Mouse (Mus musculus): Measurements from ENCODE around the gene Ppp1cb. TPM values are rescaled to one million over a fixed set of nuclear protein-coding genes. Genes with fewer than 3 reads are reported as not detected.
"Not testable (repeated sequence)": the region's sequence is repeated elsewhere in the genome, so short reads cannot be mapped to it uniquely, and the experiment has no call there.

Gene Ppp1cb
- polyA plus RNA-seq, 1 experiment: not detected

GRCm38 (mm10) chr5:32416881-32417280 is 41.8 kb upstream of the Ppp1cb start:
- TF ChIP-seq CTCF (IDR thresholded peaks at IDR 0.05; ENCODE audit: insufficient read depth, low read depth, low read length) (no peak), POLR2A (IDR thresholded peaks at IDR 0.05; ENCODE audit: insufficient read depth, low read depth, low read length) (no peak)
- no peak overlapping the region for H3K27ac ChIP-seq (ENCODE audit: insufficient read depth, low read depth, low read length)
- 52% methylated on average over 4 of the region's 4 CpGs for WGBS

GRCm38 (mm10) chr5:32422081-32422589 is 36.5 kb upstream of the Ppp1cb start:
- Histone ChIP-seq H3K4me1 (ENCODE audit: control insufficient read depth, insufficient read depth, low read length) (peaks cover 9% of the 10 kb centered on the region), H3K4me3 (ENCODE audit: insufficient read depth, low read depth, low read length) (no peak overlapping the region), H3K27ac (ENCODE audit: insufficient read depth, low read depth, low read length) (no peak overlapping the region)
- WGBS: 59% methylated on average over 15 of the region's 15 CpGs
- TF ChIP-seq CTCF (IDR thresholded peaks at IDR 0.05; ENCODE audit: insufficient read depth, low read depth, low read length): no peak
- no peak for TF ChIP-seq POLR2A (IDR thresholded peaks at IDR 0.05; ENCODE audit: insufficient read depth, low read depth, low read length)

More at GRCm38 (mm10) chr5:32416881-32417280, 41.8 kb upstream of the Ppp1cb start:
- Histone ChIP-seq H3K4me3 (ENCODE audit: insufficient read depth, low read depth, low read length) (no peak overlapping the region), H3K4me1 (ENCODE audit: control insufficient read depth, insufficient read depth, low read length) (peaks cover 7% of the 10 kb centered on the region)

GRCm38 (mm10) chr5:32423339-32424046 is 35.1 kb upstream of the Ppp1cb start:
- WGBS: 76% methylated on average over 11 of the region's 11 CpGs
- TF ChIP-seq POLR2A (IDR thresholded peaks at IDR 0.05; ENCODE audit: insufficient read depth, low read depth, low read length) (no peak), CTCF (IDR thresholded peaks at IDR 0.05; ENCODE audit: insufficient read depth, low read depth, low read length) (no peak)
- Histone ChIP-seq H3K4me3 (ENCODE audit: insufficient read depth, low read depth, low read length) (no peak overlapping the region), H3K27ac (ENCODE audit: insufficient read depth, low read depth, low read length) (no peak overlapping the region), H3K4me1 (ENCODE audit: control insufficient read depth, insufficient read depth, low read length) (peaks cover 9% of the 10 kb centered on the region)

GRCm38 (mm10) chr5:32424464-32424863 is 34.2 kb upstream of the Ppp1cb start:
- WGBS: 90% methylated on average over 8 of the region's 8 CpGs
- peaks cover 9% of the 10 kb centered on the region for H3K4me1 ChIP-seq (ENCODE audit: control insufficient read depth, insufficient read depth, low read length)
- no peak overlapping the region for H3K4me3 ChIP-seq (ENCODE audit: insufficient read depth, low read depth, low read length)
- H3K27ac ChIP-seq (ENCODE audit: insufficient read depth, low read depth, low read length): no peak overlapping the region
- TF ChIP-seq POLR2A (IDR thresholded peaks at IDR 0.05; ENCODE audit: insufficient read depth, low read depth, low read length): no peak
- no peak for TF ChIP-seq CTCF (IDR thresholded peaks at IDR 0.05; ENCODE audit: insufficient read depth, low read depth, low read length)

- no peak overlapping the region for H3K27ac ChIP-seq (ENCODE audit: insufficient read depth, low read depth, low read length)
- 81% methylated on average over 14 of the region's 14 CpGs for WGBS
- H3K4me1 ChIP-seq (ENCODE audit: control insufficient read depth, insufficient read depth, low read length): peaks cover 9% of the 10 kb centered on the region
- no peak overlapping the region for H3K4me3 ChIP-seq (ENCODE audit: insufficient read depth, low read depth, low read length)
- TF ChIP-seq CTCF (IDR thresholded peaks at IDR 0.05; ENCODE audit: insufficient read depth, low read depth, low read length) (no peak), POLR2A (IDR thresholded peaks at IDR 0.05; ENCODE audit: insufficient read depth, low read depth, low read length) (no peak)
Measured at GRCm38 (mm10) chr5:32425485-32426171, 33.0 kb upstream of the Ppp1cb start.

GRCm38 (mm10) chr5:32430399-32430798 is 28.2 kb upstream of the Ppp1cb start:
- H3K27ac ChIP-seq (ENCODE audit: insufficient read depth, low read depth, low read length): no peak overlapping the region
- H3K4me3 ChIP-seq (ENCODE audit: insufficient read depth, low read depth, low read length): no peak overlapping the region
- no peak for TF ChIP-seq POLR2A (IDR thresholded peaks at IDR 0.05; ENCODE audit: insufficient read depth, low read depth, low read length)
- no peak for TF ChIP-seq CTCF (IDR thresholded peaks at IDR 0.05; ENCODE audit: insufficient read depth, low read depth, low read length)
- no peaks in the 10 kb centered on the region for H3K4me1 ChIP-seq (ENCODE audit: control insufficient read depth, insufficient read depth, low read length)
- 87% methylated on average over 1 of the region's 1 CpGs for WGBS

- H3K4me1 ChIP-seq (ENCODE audit: control insufficient read depth, insufficient read depth, low read length); H3K4me3 ChIP-seq (ENCODE audit: insufficient read depth, low read depth, low read length); H3K27ac ChIP-seq (ENCODE audit: insufficient read depth, low read depth, low read length): not testable (repeated sequence)
- WGBS: 96% methylated on average over 3 of the region's 3 CpGs
Measured at GRCm38 (mm10) chr5:32434346-32434745, 24.3 kb upstream of the Ppp1cb start.

GRCm38 (mm10) chr5:32435612-32436011 is 23.0 kb upstream of the Ppp1cb start:
- 69% methylated on average over 3 of the region's 3 CpGs for WGBS
- H3K27ac ChIP-seq (ENCODE audit: insufficient read depth, low read depth, low read length): no peak overlapping the region
- no peaks in the 10 kb centered on the region for H3K4me1 ChIP-seq (ENCODE audit: control insufficient read depth, insufficient read depth, low read length)
- TF ChIP-seq CTCF (IDR thresholded peaks at IDR 0.05; ENCODE audit: insufficient read depth, low read depth, low read length) (no peak), POLR2A (IDR thresholded peaks at IDR 0.05; ENCODE audit: insufficient read depth, low read depth, low read length) (no peak)
- H3K4me3 ChIP-seq (ENCODE audit: insufficient read depth, low read depth, low read length): no peak overlapping the region

- 32% methylated on average over 5 of the region's 5 CpGs for WGBS
- no peak for TF ChIP-seq POLR2A (IDR thresholded peaks at IDR 0.05; ENCODE audit: insufficient read depth, low read depth, low read length)
- TF ChIP-seq CTCF (IDR thresholded peaks at IDR 0.05; ENCODE audit: insufficient read depth, low read depth, low read length): no peak
- Histone ChIP-seq H3K4me1 (ENCODE audit: control insufficient read depth, insufficient read depth, low read length) (no peaks in the 10 kb centered on the region), H3K4me3 (ENCODE audit: insufficient read depth, low read depth, low read length) (no peak overlapping the region), H3K27ac (ENCODE audit: insufficient read depth, low read depth, low read length) (no peak overlapping the region)
Measured at GRCm38 (mm10) chr5:32437901-32438563, 20.6 kb upstream of the Ppp1cb start.

All from olfactory bulb, adult 2 months (tissue).